Mouse (Mus musculus): ENCODE data around the gene Igsf9.

DNA sequence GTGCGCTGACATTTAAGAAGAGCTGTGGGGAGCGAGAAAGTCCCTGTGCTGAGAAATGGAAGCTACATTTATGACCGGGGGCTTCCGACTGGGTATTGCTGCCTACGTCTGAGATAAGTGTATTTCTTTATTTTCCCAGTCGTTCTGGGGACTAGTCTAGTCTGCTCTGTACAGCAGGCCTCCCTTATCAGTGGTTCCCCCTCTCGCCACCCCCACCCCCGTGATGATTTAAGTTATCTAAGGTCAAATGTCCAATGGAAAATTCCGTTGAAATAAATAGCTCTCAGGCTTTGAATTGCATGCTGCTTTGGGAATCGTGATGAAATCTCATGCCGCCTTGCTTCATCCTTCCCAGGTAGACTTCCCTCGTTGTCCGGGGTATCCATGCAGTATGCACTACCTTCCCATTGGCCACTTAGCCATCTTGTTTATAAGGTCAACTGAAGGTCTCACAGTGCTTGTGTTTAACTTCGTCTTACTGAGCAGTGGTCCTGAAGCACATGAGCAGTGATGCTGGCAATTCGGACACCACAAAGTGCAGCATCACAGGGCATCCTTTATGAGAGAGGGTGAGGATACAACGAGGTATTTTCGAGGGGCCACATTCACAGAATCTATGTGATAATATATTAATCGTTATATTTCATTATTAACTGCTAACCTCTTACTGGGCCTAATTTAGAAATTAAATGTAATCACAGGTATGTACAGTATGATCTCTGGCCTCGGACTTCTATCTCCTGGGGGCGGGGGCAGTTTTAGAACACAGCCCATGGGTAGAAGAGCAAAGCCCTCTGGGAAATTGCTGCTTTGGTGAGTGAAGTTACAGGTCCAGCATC lies 48.4 kb upstream of the Igsf9 start:
- TF ChIP-seq CTCF (IDR thresholded peaks at IDR 0.05; ENCODE audit: borderline replicate concordance, insufficient read depth, low read depth, low read length) (no peak), POLR2A (IDR thresholded peaks at IDR 0.05; ENCODE audit: borderline replicate concordance, insufficient read depth, low read length) (no peak)
